Mouse (Mus musculus) kidney, adult 2 months (tissue): ENCODE measurements around the gene Mrpl55.

Source experiments
- CTCF ChIP-seq: fragments of 200-500 bp; conservative IDR thresholded peaks from 2 replicates; pipeline ENCODE4 v1.5.1; 2011; ENCODE audit warnings: low read depth, mild to moderate bottlenecking, control low read depth, low read length, moderate library complexity, mixed read lengths; ENCODE audit not compliant: insufficient read depth, insufficient read length
- POLR2A ChIP-seq: fragments of 200-500 bp; IDR thresholded peaks from one replicate; pipeline ENCODE4 v1.6.1; 2011; ENCODE audit warnings: low read depth, low read length, control low read depth

DNA sequence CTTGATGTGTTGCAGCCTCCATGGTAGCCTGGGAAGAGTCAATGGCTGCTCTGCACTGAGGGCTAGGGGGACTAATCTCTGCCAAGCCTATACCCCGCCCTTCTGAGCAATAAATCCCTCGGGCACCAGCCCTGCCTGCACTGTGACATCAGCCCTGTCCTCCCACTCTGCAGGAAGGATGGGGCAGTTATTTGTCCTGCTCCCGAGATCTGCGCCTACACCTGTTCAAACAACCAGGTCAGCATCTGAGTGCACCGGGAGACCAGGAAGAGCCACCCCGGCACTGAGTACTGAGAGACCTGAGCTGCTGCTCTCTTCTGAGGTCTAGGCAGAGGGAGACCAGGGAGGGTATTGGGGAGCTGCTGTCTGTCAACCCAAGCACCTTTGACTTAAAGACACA, 14.6 kb upstream of the Mrpl55 start:
- TF ChIP-seq POLR2A (no peak), CTCF (no peak)
